Mouse (Mus musculus) megakaryocyte, embryonic 14.5 days (primary cell): ENCODE measurements at regions not wholly inside any gene's neighbourhood (a gene's known extent, or its start where the extent isn't known, plus 50 kb on each side); places are given as distances from the start of the nearest gene placed in this dataset.

ENCODE experiments used
- FLI1 ChIP-seq: IDR thresholded peaks from 2 replicates; pipeline ENCODE4 v1.6.1; 2012; ENCODE audit warnings: low read length, inconsistent platforms, mixed read lengths
- GATA1 ChIP-seq: IDR thresholded peaks from 3 replicates; pipeline ENCODE4 v1.6.1; 2012; ENCODE audit warnings: mixed read lengths, low read length, inconsistent platforms, borderline replicate concordance

GRCm38 (mm10) chr1:73242290-73242689 lies 226.6 kb upstream of the Tnp1 start:
- no peak for TF ChIP-seq GATA1
- no peak for TF ChIP-seq FLI1
